Mouse (Mus musculus): ENCODE measurements around the gene Trim21.

Trim21 gene

GRCm38 (mm10) chr7:102564999-102565997 is at the start of gene Trim21:
TSS of gene Trim21 (minus strand) at chr7:102565486.
- DNase-seq (ENCODE audit: low read depth, low spot score): peak; percentile 95

- no peak for DNase-seq (ENCODE audit: low read depth, low spot score)
These were observed 32.2 kb upstream of the Trim21 start, which contains the start of gene Olfr552 for GRCm38 (mm10) chr7:102597378-102598031. TSS of gene Olfr552 (plus strand) at chr7:102597770.

DNA sequence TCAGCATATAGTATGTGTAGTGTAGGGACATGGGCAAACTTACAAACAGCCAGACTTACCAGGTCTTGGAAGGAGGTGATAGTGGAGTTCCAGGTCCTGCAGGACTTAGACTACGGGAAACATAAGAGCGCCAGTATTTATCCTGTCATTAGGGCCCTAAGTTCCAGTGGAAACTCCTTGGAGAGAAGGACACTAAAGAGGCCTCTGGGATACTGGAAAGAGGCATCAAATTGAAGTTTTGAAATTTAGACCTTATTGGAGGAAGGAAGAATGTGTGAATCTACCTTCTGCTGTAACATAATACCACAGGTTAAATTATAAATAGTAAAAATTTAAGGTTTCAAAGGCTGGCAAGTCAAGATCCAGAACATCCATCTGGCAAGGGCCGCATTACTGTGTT is 26.5 kb upstream of the Trim21 start, which contains the start of gene Olfr551:
Gene Olfr551, minus strand, starts transcription at position 101 of the 400 bp plus-strand sequence.
- DNase-seq (ENCODE audit: low read depth, low spot score): no peak

DNA sequence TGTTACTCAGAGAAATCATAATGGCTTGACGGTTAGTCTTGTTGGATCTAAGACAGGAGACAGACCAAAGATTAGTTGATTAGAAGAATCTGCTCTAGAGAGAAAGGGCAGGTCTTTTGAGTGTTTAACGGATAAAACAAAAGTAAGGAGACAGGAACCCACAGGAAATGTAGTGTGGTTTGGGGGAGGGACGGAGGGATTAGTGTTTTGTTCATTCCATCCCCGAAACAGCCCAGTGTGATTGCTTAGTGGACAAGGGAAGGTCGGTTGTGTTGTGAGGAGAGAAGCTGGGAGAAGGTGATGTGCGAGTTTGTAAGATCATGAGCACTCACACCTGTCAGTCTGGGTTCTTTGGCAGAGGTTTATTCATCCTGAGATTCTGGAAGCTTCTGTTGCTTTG is 10.7 kb upstream of the Trim21 start:
- no peak for DNase-seq (ENCODE audit: low read depth, low spot score)

- no peak for DNase-seq (ENCODE audit: low read depth, low spot score)
These were observed 8.0 kb upstream of the Trim21 start for GRCm38 (mm10) chr7:102573174-102573830.

- no peak for DNase-seq (ENCODE audit: low read depth, low spot score)
These were observed 5.9 kb upstream of the Trim21 start, which contains the start of gene Olfr550 for GRCm38 (mm10) chr7:102571142-102571541. TSS of gene Olfr550 (plus strand) at chr7:102571442.

- DNase-seq (ENCODE audit: low read depth, low spot score): no peak
These were observed 933 bp upstream of the Trim21 start for GRCm38 (mm10) chr7:102566219-102566618.

DNA sequence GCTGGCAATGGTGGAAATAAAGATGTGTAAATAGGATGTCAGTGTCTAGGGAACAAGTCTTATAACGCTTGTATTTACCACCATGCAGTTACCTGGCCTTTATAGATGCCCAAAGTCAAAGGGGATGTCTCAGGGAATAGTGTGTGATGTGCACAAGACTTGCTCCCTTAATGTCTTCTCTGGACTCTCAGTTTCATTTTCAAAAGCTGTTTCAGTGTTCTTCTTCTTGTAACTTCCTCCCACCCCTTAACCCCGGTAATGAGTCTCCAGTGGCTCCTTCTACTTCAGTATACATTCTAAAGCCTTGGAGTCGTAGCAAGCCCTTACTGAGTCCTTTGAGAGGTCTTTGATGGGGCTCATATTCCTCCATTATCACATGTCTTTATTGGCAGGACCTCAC is 12.0 kb downstream of the Trim21 start:
- no peak for DNase-seq (ENCODE audit: low read depth, low spot score)

DNA sequence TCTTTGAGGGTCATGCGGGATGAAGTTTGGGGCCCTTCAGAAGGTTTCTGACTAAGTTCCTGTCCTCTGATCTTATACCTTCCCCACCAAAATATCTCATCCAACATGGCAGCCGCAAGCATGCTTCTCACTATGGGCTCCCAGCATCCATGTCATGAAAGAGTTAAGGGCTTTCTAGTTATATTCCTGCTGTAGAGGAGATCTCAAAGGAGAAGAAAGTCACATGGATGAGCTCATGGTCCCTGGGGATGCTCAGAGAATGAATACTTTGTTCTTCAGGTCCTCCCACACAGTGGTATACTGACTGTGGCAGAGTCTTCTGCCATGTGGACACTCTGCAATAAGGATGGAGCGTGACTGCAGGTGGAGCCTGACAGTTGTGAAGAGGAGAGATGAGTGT is 15.7 kb downstream of the Trim21 start, which contains the start of gene Olfr549:
Gene Olfr549, plus strand, starts transcription at position 301 of the 400 bp plus-strand sequence.
- DNase-seq (ENCODE audit: low read depth, low spot score): no peak

DNA sequence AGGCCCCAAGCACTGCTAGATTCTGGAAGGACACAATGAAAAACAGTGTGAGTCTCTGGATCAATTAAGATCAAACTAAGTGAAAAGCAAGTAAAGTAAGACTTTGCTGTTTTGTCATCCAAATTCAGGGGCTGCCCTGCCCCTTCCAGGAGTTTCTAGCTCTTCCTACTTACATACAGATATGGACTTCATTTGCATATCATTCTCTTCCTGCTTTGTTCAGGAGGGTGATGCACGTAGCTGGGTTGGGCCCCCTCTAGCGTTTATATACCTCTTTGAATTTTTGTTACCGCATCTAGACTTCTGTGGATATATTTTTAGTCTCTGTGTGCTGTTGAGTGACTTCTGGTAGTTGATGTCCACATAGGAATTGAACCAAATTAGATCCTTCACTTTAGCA is 24.0 kb downstream of the Trim21 start:
- DNase-seq (ENCODE audit: low read depth, low spot score): no peak

DNA sequence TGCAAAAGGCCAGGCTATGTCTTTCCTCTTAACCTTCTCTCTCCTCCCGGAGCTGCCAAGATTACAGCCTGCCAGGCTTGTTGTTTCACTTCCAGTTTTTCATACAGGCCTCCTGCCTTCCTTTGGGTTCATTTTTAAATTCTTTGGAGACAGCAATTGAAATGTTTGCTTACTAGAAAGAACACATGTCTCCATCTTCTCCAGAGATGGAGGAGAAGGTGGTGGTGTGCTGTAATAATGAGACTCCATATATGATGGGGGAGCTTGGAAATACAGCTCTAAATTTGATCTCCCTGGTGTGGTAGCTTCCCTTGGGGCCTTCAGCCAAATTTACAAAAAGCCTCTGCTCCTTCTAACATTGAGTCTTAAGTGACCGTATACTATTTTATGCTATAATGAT is 24.7 kb downstream of the Trim21 start, which contains the start of gene Olfr548-ps1:
Gene Olfr548-ps1, plus strand, starts transcription at position 301 of the 400 bp plus-strand sequence.
- no peak for DNase-seq (ENCODE audit: low read depth, low spot score)

DNA sequence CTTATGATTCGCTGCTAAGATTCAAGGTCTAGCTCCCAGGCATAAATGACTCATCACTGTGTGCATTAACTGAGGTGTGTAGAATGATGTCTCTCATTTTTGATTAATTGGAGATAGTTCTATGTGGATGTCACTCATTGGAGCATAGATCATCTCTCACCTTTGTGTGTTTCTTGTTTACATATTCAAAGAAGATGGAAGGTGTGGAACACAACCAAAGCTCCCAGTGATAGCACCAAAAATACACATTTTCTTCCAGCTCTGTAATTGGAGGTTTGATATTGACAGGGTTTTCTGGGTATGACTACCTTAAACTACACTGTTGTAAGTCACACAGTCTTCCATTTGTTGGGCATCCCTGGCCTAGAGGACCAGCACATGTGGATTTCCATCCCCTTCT is 30.8 kb downstream of the Trim21 start, which contains the start of gene Olfr547:
Gene Olfr547, plus strand, starts transcription at position 301 of the 400 bp plus-strand sequence.
- no peak for DNase-seq (ENCODE audit: low read depth, low spot score)

GRCm38 (mm10) chr7:102529052-102529451 is 36.2 kb downstream of the Trim21 start:
- no peak for DNase-seq (ENCODE audit: low read depth, low spot score)

GRCm38 (mm10) chr7:102517051-102517335 is 48.3 kb downstream of the Trim21 start:
- no peak for DNase-seq (ENCODE audit: low read depth, low spot score)

DNA sequence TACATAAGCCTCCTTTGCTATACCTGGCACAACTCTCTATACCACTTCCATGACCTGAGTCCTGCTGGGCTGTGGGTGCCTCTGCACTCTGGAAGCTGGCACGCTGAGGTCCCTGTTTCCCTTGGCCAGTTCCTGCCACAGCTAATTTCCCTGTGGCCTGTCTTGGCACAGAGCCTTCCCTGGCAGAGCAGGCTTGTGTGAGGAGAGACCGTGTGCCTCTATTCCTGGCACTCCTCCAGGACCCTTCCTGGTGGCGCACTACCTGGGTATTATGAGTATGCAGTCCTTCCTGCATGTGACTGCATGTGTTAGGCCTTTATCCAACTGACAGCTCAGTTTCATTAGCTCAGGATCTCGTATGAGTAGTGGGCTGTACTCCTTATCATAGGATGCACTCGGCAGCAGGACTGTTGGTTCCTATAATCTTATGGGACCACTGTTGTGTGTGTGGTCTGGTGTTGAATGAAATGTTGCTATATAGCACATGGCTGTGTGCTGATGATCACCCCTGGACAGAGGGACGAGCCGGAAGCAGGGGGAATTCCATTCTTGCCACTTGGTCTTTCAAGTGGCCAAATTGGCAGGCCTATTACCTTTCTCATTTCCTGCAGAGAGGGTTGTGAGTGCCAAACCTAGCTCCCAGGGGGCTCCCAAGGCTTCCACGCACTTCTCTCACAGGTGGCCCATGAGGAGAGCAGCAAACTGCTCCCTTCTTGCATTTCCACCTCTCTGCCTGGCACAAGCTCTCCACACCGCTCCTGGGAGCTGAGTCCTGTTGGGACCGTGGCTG is 48.8 kb downstream of the Trim21 start:
- no peak for DNase-seq (ENCODE audit: low read depth, low spot score)

DNA sequence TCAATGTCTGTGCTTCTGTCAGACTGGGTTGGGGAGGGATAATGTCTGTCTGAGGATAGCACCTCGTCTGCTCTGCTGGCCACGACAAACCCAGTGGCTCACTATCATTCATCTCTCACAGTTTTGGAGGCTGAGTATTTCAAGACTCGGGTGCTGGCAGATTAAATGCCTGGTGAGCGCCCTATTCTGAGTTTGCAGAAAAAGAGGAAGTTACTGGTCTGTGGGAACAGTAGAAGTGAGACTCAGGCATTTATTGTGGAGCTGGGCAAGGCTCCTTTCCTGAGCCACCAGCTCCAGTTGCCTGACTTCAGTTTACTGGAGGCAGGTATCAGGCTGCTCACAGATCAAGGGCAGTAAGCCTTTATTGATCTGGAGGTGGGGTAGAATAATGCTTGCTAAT is 51.1 kb downstream of the Trim21 start:
- DNase-seq (ENCODE audit: low read depth, low spot score): no peak

GRCm38 (mm10) chr7:102512814-102513435 is 52.4 kb downstream of the Trim21 start:
- DNase-seq (ENCODE audit: low read depth, low spot score): peak; percentile 56

DNA sequence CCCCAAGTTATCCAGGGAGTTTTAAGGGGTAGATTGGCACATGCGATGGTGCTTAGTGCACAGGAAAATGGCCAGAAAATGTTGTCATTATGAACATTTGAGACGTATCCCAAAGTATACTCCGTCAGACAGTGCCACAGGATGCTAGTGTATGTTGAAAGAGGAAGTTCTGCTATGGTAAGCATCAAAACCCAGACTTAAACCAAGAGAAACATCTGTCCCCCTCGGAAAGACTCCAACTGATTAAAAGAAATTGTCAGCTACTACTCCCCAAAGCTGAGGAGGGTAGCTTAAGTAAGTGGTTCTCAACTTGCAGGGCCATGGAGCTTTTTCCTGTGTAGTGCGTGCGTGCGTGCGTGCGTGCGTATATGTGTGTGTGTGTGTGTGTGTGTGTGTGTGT is 53.4 kb downstream of the Trim21 start:
- no peak for DNase-seq (ENCODE audit: low read depth, low spot score)

- DNase-seq (ENCODE audit: low read depth, low spot score): no peak
These were observed 55.6 kb downstream of the Trim21 start for GRCm38 (mm10) chr7:102509726-102510125.

DNA sequence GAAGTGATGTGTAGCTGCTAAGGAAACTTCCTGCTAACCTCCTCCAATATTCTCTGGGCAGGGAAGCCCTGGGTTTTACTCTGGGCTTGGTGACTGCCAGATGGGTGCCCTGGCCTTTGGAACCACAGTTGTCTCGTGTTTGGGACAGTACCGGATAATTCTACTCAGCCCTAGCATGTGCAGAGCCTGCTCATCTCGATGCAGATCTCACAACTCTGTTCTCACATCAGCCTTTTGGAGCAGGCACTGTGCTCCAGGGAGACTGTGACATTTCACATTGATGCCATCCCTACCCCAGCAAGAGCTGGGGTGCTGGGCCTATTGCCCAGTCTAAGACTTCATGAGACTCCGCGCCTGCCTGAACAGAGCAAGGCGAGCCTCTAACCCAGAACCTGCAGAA is 56.6 kb downstream of the Trim21 start:
- DNase-seq (ENCODE audit: low read depth, low spot score): no peak

DNA sequence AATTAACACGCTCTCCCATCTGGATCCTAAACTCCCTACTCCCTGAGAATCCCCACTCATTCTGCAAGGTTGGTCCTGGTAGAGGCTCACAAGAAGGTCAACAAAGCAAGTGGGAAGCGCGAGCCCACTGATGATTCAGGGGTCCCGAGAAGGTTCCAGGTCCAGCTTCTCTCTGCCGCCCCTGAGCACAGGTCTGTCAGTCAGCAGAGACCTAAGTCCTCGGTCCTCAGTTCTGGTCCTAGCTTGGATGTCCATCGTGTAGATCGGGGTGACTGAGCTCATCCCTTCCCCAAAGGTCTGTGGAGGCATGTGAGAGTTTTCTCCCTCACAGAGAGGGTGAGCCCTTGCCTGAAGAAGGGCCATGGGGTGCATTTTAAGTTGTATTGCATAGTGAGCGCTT is 57.2 kb downstream of the Trim21 start:
- no peak for DNase-seq (ENCODE audit: low read depth, low spot score)

Measured in 3T3-L1 (cell line).